Mouse (Mus musculus) neural tube, embryonic 14.5 days (tissue): Measurements from ENCODE around the gene Pigp. TPM values are rescaled to one million over a fixed set of nuclear protein-coding genes. Genes with fewer than 3 reads are reported as not detected.

Experiments
- ATAC-seq: fragments of 200-750 bp; cut with Nextera tagmentation; 2 replicates; pipeline ENCODE4 v1.8.0; 2017; ENCODE audit warnings: low read depth, mild to moderate bottlenecking, moderate TSS enrichment, moderate library complexity
- H3K27ac ChIP-seq: fragments of 300-500 bp; sonication (generic); 2 replicates; pipeline ENCODE4 v1.5.1; 2014; ENCODE audit warnings: low read depth, mild to moderate bottlenecking, control low read depth, low read length, moderate library complexity, mixed read lengths
- H3K27me3 ChIP-seq: fragments of 300-500 bp; sonication (generic); 2 replicates; pipeline ENCODE4 v1.6.1; 2014; ENCODE audit warnings: low read length; ENCODE audit not compliant: control insufficient read depth, insufficient read depth
- H3K36me3 ChIP-seq: fragments of 300-500 bp; sonication (generic); 2 replicates; pipeline ENCODE4 v1.6.1; 2014; ENCODE audit warnings: low read length, mixed read lengths; ENCODE audit not compliant: control insufficient read depth, insufficient read depth
- H3K4me1 ChIP-seq: fragments of 300-500 bp; sonication (generic); 2 replicates; pipeline ENCODE4 v1.6.1; 2014; ENCODE audit warnings: low read length; ENCODE audit not compliant: control insufficient read depth, insufficient read depth
- H3K4me2 ChIP-seq: fragments of 300-500 bp; sonication (generic); 2 replicates; pipeline ENCODE4 v1.6.1; 2014; ENCODE audit warnings: mild to moderate bottlenecking, low read depth, low read length, control low read depth
- H3K4me3 ChIP-seq: fragments of 300-500 bp; sonication (generic); 2 replicates; pipeline ENCODE4 v1.5.1; 2014; ENCODE audit warnings: low read depth, low read length, control low read depth, mixed read lengths
- H3K9ac ChIP-seq: fragments of 300-500 bp; sonication (generic); replicated peaks from 2 replicates; pipeline ENCODE4 v1.6.1; 2014; ENCODE audit warnings: low read depth, mild to moderate bottlenecking, control low read depth, low read length, mixed read lengths
- H3K9me3 ChIP-seq: fragments of 300-500 bp; sonication (generic); 2 replicates; pipeline ENCODE4 v1.6.1; 2016; ENCODE audit warnings: low read length; ENCODE audit not compliant: control insufficient read depth
- WGBS: fragments of 180-500 bp; shearing (Covaris S2); extraction: QIAGEN DNeasy Blood & Tissue Kit; methylation state at CpG from one replicate; pipeline ENCODE4 v1.1.7; 2014; 5-methylcytosine and 5-hydroxymethylcytosine counted together
- polyA plus RNA-seq: library from polyadenylated mRNA; unstranded; fragments of >200 nt; fragmentation: Nextera tagmentation; extraction: Ambion mirVana; gene quantifications from 2 replicates; pipeline ENCODE4 v1.2.1, GENCODE M21; 2014

Pigp gene
- polyA plus RNA-seq, 1 experiment from 2014 or later, result 92.0 TPM

DNA sequence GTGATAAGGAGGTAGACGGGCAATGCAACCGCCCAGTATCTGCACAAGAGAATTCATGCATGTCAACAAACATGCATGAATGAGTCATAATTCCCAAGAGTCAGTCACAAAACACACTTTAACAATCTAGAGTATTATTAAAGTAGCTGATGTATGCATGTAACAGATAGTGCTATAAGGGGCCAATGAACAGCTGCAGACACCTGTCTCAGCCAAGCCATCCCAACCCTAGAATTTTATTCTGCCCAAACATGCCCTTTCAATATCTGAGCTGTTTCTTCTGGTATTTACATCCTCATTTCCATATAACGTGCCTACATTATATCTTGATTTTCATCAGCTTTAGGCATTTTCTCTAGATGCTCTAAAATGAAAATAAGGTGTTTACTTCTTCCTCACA lies 6.2 kb downstream of the Pigp start:
- ATAC-seq, result no peak
- Histone ChIP-seq H3K9ac (no peak overlapping the region), H3K9me3 (no peaks in the 10 kb centered on the region), H3K27ac (no peak overlapping the region), H3K4me2 (no peak overlapping the region), H3K4me3 (no peak overlapping the region), H3K27me3 (no peaks in the 10 kb centered on the region), H3K36me3 (0 out of 2 replicates have a peak, but pooled peaks cover 3% of the 10 kb centered on the region), H3K4me1 (peaks cover 9% of the 10 kb centered on the region; the same call in 1 of the 2 replicates)
- WGBS, result 93% methylated on average over 3 of the region's 3 CpGs

DNA sequence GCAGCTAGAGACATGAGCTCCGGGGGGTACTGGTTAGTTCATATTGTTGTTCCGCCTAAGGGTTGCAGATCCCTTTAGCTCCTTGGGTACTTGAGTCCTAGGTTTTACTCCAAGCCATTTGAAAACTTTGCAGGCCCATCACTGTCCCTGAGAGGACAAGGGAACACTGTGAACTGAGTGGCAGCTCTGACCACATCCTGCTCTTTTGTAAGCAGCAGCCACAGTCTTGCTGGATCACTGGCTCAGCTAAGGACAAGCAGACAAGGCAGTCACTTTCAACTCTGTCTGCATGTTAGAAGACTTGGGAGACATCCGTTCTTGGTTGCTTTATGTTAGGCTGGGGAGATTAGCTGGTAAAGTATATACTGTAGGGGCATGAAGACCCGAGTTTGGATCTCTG lies 7.8 kb downstream of the Pigp start:
- ATAC-seq, result no peak
- no peak overlapping the region for H3K9ac ChIP-seq
- H3K36me3 ChIP-seq, result 0 out of 2 replicates have a peak, but pooled peaks cover 3% of the 10 kb centered on the region
- H3K27ac ChIP-seq, result no peak overlapping the region
- WGBS, result 91% methylated on average over 4 of the region's 4 CpGs
- no peaks in the 10 kb centered on the region for H3K27me3 ChIP-seq
- no peak overlapping the region for H3K4me2 ChIP-seq
- H3K4me3 ChIP-seq, result no peak overlapping the region
- peaks cover 3% of the 10 kb centered on the region; the same call in 1 of the 2 replicates for H3K4me1 ChIP-seq
- no peaks in the 10 kb centered on the region for H3K9me3 ChIP-seq

DNA sequence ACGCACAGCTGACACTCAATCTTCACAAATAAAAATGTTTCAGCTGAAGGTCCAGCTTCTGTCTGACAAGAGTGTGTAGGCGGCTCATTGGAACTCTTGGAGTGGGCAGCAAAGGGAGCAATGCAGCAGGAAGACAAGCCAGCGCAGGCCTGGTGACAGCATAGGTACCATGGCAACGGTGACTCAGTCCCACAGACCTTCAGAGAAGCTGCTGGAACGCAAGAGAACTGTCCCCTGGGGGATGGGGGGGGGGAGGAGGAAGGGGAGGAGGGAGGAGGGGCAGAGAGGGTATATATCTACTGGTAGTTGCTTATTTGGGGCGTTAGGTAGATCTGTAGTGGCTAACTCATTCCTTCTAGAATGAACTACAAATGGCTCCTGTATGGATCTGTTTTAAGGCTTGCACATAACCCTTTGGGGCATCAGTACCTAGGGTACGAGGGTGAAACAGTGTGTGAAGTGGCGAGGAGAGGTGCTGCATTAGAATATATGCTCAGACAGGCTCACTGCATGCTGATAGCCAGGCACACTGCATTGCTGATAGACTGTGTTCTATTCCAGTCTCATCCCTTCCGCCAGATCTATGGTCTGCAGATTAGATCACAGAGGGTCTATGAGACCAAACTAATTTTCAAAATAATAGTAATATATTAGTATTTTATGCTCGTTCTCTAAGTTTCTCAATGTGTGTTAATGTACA lies 9.3 kb downstream of the Pigp start:
- ATAC-seq, result peak; percentile 85
- Histone ChIP-seq H3K4me2 (no peak overlapping the region), H3K4me1 (peaks cover 3% of the 10 kb centered on the region; the same call in 1 of the 2 replicates), H3K36me3 (0 out of 2 replicates have a peak, but pooled peaks cover 3% of the 10 kb centered on the region), H3K9ac (no peak overlapping the region), H3K27ac (0 out of 2 replicates have a peak overlapping the region, but pooled peaks have one; percentile 1), H3K4me3 (no peak overlapping the region), H3K27me3 (no peaks in the 10 kb centered on the region), H3K9me3 (no peaks in the 10 kb centered on the region)
- 44% methylated on average over 10 of the region's 10 CpGs for WGBS

DNA sequence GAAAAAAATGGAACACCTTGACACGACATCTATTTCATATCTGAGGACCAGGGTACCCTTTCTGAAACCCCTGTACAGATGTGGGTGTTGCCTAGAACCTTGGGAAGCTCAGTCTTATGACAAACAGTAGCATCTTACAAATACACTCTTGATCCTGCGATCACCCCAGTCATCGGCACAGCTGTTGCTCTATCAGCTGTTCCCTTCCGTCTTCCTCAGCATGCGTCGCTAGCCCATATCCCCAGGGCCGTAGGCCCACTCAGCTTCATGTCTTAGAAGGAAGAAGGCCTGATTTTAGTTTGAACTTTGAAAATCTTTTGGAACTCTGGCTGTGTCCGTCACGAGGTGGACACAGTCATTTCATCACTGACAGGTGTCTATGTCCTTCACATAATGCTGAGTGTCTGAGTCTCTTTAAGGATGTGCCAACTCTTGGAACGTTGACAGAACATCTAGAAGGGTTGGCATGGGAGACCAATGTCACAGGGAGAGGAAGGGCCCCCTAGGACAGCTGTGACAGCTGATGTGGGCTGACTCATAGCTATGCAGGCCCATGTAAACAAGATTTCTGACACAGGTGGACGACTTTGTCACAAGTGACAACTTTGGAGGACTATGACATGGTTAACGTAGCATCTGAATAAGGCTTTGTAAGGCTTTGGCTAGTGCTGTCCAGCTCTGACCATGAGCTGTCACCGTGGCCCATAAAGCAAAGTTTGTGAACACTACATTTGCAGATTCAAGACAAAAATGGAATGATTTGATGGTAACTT lies 10.9 kb downstream of the Pigp start:
- H3K36me3 ChIP-seq, result 0 out of 2 replicates have a peak, but pooled peaks cover 3% of the 10 kb centered on the region
- no peak for ATAC-seq
- H3K27ac ChIP-seq, result no peak overlapping the region
- H3K4me1 ChIP-seq, result peaks cover 3% of the 10 kb centered on the region; the same call in 1 of the 2 replicates
- H3K9me3 ChIP-seq, result no peaks in the 10 kb centered on the region
- H3K4me3 ChIP-seq, result no peak overlapping the region
- WGBS, result 89% methylated on average over 13 of the region's 13 CpGs
- no peak overlapping the region for H3K4me2 ChIP-seq
- H3K9ac ChIP-seq, result no peak overlapping the region
- no peaks in the 10 kb centered on the region for H3K27me3 ChIP-seq

DNA sequence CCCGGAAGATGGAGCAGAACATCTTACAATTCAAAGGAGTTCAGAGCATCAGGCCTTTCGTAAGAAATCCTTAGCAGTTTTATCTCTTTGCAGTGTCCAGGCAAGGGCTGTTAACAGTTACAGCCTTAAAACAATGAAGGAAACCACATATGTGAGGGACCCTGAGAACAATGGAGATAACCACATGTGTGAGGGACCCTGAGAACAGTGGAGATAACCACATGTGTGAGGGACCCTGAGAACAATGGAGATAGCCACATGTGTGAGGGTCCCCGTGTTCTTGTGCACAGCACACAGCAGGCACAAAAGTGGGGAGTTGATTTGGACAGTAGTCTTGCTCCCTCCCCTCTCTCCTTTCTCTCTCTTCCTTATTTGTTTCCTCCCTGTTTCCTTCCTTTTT lies 13.6 kb downstream of the Pigp start:
- H3K9ac ChIP-seq, result no peak overlapping the region
- no peak overlapping the region for H3K4me2 ChIP-seq
- H3K27me3 ChIP-seq, result no peaks in the 10 kb centered on the region
- H3K27ac ChIP-seq, result no peak overlapping the region
- ATAC-seq, result no peak
- 65% methylated on average over 3 of the region's 3 CpGs for WGBS
- no peaks in the 10 kb centered on the region for H3K9me3 ChIP-seq
- no peaks in the 10 kb centered on the region for H3K36me3 ChIP-seq
- H3K4me3 ChIP-seq, result no peak overlapping the region
- H3K4me1 ChIP-seq, result peaks cover 3% of the 10 kb centered on the region; the same call in 1 of the 2 replicates

DNA sequence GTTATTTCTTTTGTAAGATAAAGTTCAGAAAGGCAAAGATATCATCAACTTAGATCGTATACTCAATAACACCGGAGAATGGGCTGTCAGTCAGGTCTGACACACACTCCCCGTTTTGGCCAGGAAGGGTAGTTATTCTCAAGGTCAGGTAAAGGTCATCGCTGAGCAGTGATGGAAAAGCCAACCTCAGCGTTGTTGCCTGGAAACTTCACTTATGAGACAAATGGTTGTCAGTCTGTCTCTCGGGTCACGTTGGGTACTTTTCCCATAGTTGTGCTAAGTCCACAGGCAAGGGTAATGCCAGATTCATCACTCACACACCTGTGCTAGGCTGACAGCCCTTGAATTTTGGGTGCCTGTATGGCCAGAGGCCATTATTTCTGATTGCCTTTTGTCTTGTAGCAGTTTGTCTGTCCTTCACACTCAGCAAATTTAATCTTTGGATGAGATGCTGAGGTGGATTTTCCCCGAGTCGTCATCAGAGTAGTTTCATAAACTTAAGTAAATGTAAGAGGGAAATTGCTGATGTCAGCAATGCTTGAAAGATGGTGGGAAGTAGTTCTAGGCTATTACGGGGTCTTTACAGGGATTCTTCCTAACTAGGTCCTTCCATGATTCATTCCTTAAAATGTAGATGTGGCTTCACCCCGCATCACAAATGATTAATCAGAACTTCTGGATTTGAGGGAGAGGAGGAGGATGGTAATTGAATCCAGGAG lies 14.7 kb downstream of the Pigp start:
- H3K27ac ChIP-seq, result no peak overlapping the region
- no peak overlapping the region for H3K4me3 ChIP-seq
- H3K4me2 ChIP-seq, result no peak overlapping the region
- no peaks in the 10 kb centered on the region for H3K9me3 ChIP-seq
- peaks cover under 1% of the 10 kb centered on the region; the same call in 1 of the 2 replicates for H3K4me1 ChIP-seq
- H3K9ac ChIP-seq, result no peak overlapping the region
- no peaks in the 10 kb centered on the region for H3K36me3 ChIP-seq
- no peak for ATAC-seq
- H3K27me3 ChIP-seq, result no peaks in the 10 kb centered on the region
- 87% methylated on average over 11 of the region's 11 CpGs for WGBS

DNA sequence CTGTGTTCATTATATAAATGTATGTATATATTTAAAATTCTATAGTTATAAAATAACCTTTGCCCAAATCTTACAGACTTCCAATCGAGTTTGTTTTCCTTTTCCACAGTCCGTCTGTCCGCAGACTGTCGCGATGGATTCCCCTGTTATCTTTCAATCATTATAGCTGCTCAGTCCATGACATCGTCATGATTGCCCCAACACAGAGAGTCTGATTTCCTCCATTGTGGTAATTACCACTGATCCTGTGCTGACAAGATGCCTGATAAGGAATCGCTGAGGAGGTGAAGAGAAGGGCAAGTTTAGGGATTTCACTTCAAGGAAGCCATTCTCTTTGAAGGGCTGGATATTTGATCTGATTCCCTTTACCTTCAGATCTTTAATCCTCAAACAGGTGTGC lies 15.6 kb downstream of the Pigp start:
- no peaks in the 10 kb centered on the region for H3K4me1 ChIP-seq
- no peak overlapping the region for H3K4me3 ChIP-seq
- ATAC-seq, result no peak
- H3K9ac ChIP-seq, result no peak overlapping the region
- no peaks in the 10 kb centered on the region for H3K9me3 ChIP-seq
- no peak overlapping the region for H3K27ac ChIP-seq
- H3K36me3 ChIP-seq, result no peaks in the 10 kb centered on the region
- no peak overlapping the region for H3K4me2 ChIP-seq
- H3K27me3 ChIP-seq, result no peaks in the 10 kb centered on the region
- 76% methylated on average over 7 of the region's 7 CpGs for WGBS

DNA sequence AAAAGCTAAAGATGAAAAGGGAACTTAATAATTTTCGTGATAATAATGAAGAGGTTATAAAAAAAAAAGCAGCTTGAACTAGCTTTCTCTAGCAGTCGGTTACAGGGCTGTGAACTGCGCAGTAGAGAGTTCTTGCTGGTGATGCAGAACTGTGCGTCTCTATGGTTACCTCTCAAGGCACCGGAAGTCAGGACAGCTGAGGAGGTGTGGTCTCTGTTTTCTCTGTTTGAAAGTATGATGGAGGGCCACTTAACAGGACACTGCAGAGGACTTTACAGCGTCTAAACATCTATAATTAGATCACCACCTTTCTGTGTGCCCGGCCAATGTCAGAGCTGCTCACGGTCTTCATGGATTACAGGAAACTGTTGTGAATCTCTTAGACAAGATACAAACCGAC lies 17.2 kb downstream of the Pigp start:
- H3K27ac ChIP-seq, result no peak overlapping the region
- H3K4me1 ChIP-seq, result no peaks in the 10 kb centered on the region
- 41% methylated on average over 9 of the region's 9 CpGs for WGBS
- ATAC-seq, result no peak
- no peaks in the 10 kb centered on the region for H3K27me3 ChIP-seq
- no peak overlapping the region for H3K4me3 ChIP-seq
- H3K9ac ChIP-seq, result no peak overlapping the region
- H3K36me3 ChIP-seq, result no peaks in the 10 kb centered on the region
- no peak overlapping the region for H3K4me2 ChIP-seq
- no peaks in the 10 kb centered on the region for H3K9me3 ChIP-seq
